Mouse (Mus musculus) retina, adult 2 months (tissue): Measurements from ENCODE around the gene Cfap44.
A peak's percentile ranks its signal among the peaks of the same experiment; 100 is the strongest.

Experiments used
- DNase-seq: peaks from one replicate; pipeline ENCODE4 v3.0.0-alpha.2; 2012; ENCODE audit warnings: low read depth, low spot score

Cfap44 gene

GRCm38 (mm10) chr16:44394577-44395243, at the start of gene Cfap44:
Gene Cfap44 (plus strand): TSS chr16:44394796.
- peak; percentile 26 for DNase-seq

- DNase-seq: peak; percentile 80
Observed at GRCm38 (mm10) chr16:44347071-44347901, 47.3 kb upstream of the Cfap44 start, which contains the start of gene Spice1. Gene Spice1 (plus strand): TSS chr16:44347121.

DNA sequence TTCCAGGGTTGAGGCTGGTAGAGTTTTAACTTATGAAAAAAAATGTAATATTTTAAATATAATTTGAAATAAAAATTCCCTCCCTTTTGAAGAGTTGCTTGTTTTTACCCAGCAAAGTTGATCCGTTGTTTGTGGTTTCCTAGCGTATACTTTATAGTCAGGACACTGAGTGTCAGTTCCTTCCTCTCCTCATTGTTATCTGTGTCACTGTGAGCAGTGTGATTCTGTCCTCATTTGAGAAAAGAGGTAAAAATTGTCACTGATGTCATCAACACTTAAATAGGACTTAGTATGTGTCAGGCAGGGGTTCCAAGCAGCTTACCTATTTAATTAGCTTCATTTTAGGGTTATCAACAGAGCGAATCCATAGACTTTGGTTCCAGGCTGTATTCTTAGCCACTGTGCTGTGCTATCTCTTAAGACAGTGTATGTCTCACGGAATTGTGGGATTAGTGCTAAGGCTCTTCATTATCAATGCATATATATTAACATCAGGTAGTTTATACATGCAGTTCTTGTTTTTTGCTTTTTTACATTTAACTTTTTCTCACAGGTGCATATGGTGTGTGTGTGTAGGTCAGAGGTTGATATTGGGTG, 44.7 kb upstream of the Cfap44 start:
- no peak for DNase-seq

GRCm38 (mm10) chr16:44356291-44356690, 38.3 kb upstream of the Cfap44 start:
- no peak for DNase-seq

GRCm38 (mm10) chr16:44357571-44358268, 36.9 kb upstream of the Cfap44 start:
- no peak for DNase-seq

DNA sequence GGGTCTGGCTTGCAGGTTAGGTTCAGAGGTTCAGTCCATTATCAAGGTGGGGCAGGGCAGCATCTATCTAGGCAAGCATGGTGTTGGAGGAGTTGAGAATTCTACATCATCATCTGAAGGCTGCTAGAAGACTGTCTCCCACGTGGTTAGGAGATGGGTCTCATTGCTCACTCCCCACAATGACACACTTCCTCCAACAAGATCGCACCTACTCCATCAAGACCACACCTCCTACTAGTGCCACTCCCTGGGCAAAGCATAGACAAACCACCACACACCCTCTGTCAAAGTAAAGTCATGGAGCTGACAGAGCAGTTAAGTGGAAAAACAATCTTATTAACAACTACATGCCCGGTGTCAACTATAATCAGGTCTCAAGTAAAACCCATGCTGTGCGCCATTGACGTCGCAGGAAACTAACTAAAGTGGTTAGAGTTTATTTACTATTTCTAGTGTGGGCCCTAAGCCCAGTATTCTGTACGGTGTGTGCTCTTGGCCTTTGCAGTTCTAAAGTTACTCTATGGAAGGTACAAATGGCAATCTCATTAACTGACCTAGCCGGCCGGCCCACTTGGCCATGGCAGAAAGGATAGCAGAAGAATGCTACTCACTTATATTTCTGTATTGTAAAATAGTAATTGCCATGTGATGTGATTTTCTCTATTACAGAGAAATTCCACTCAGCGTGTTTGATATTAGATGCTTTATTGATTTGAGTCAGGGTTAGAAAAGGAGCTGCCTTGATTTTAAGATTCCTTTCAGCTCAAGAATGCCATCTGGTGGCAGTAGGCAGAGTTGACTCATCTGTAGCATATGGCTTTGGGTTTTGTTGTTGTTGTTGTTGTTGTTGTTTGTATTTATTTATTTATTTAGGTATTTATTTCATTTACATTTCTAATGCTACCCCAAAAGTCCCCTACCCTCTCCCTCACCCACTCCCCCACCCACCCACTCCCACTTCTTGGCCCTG, 32.4 kb upstream of the Cfap44 start:
- DNase-seq: peak; percentile 22

DNA sequence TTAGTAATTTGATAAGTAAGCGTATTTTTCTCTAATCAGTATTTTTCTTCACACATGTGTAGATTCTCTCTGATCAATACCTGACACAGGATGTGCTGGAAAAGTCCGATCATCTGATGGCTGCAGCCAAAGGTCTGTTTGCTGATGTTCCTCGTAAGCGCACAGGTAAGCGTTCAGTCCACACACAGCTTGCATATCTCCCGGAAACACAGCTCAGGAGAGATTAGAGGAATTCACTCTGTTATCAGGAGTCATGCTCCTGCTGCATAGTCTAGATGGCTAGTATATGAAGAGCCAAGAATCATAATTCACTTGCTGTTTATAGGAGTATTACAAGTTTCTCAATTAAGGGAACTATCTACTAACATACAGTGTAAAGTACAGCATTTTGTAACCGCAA, 29.1 kb upstream of the Cfap44 start:
- DNase-seq: no peak

DNA sequence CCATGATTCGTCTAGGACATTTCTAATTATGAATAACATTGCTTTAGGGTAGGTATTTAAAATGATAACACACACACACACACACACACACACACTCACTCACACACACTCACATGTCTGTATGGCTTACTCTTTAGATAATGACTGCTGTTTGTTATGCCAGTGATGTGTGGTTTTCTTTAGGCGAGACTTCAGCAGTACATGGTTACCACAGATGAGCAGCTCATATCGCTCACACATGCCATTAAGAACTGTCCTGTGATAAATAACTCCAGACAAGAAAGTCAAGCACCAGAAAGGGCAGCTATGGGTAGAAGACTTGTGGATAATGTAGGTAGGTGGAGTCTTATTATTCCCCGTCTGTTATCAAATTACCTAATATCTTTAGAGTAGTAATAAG, 19.1 kb upstream of the Cfap44 start:
- DNase-seq: no peak

GRCm38 (mm10) chr16:44380006-44380405, 14.6 kb upstream of the Cfap44 start:
- no peak for DNase-seq

- DNase-seq: no peak
Observed at GRCm38 (mm10) chr16:44381578-44381977, 13.0 kb upstream of the Cfap44 start.

- no peak for DNase-seq
Observed at GRCm38 (mm10) chr16:44383549-44383948, 11.0 kb upstream of the Cfap44 start.

DNA sequence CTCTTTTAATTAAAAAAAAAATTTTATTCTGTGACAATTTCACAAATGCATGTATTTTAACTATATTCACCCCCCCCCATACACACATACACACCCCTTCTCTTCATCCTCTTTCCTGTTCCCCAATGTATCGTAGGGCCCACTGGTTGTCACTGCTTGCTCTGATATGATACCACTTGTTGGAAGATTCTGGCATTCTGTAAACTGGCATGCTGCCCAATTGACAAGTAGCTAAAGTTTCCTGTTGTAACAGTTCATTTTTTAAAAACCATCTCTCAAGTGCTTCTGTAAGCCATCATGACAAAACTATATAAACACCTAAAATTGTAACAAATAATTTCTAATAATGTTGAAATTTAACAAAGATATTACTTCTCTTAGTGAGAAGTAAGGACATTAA, 10.3 kb upstream of the Cfap44 start:
- DNase-seq: no peak

DNA sequence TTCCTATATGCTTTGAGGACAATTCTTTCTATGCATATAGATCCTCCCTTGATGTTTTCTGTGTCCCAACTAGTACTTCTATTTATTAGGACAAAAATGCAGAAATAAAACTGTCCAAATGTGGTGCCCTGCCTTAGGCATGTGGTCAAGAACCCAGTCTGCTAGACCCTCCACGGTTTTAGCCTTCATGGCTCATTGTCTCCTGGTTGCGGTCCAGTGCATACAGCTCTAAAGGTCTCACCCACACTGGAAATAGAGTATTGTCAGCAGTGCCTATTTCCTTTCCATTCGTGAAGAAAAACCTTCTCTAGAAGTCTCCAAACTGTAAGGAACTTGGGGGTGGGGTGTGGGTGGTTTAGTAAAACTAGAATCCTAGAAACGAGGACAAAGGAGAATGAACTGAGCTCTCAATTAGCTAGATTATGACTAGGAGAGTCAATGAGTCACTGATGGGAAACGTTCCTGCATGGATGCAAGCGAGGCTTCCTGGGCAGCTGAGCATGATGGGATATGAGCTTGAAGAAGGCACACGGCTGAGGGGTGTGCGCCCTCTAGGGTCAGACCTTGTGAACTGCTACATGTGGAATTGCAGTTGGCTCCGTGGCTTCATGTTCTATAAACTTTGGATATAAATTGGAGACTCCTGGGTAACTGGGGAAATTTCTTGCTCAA, 2.6 kb upstream of the Cfap44 start:
- DNase-seq: peak; percentile 22

DNA sequence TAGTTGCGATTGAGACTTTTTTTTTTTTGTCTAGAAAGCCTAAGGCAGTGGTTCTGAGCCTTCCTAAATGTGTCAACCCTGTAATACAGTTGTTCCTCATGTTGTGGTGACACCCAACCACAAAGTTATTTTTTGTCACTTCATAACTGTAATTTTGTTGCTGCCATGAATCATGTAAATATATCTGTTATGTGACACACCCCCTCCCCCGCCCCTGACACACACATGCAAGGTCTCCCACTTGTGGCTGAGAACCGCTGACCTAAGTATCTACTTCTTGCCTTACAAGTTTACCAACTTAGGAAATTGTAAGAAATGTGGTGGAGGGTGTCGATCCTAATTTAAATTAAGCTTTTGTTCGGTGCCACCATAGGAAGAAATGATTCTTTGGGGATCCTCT, 10.3 kb downstream of the Cfap44 start:
- no peak for DNase-seq

- DNase-seq: no peak
Observed at GRCm38 (mm10) chr16:44407211-44407610, 12.6 kb downstream of the Cfap44 start.

DNA sequence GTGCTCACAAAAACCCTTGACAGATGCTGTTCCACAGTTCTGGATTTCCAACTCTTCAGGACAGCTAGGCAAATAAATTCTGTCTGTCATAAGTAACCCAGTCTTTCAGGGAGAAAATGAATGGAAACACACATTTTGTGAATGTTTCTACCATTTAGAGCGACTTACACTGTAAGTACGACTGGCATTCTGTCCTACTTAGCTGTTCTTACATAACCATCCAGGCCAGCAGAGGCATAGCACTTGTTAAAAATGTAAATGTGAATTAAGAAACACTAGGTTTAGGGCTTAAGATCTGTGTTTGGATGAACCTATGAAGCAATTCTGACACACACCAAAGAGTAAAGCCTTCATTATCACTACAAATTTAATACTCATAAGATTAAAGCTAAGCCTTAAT, 13.7 kb downstream of the Cfap44 start:
- no peak for DNase-seq

DNA sequence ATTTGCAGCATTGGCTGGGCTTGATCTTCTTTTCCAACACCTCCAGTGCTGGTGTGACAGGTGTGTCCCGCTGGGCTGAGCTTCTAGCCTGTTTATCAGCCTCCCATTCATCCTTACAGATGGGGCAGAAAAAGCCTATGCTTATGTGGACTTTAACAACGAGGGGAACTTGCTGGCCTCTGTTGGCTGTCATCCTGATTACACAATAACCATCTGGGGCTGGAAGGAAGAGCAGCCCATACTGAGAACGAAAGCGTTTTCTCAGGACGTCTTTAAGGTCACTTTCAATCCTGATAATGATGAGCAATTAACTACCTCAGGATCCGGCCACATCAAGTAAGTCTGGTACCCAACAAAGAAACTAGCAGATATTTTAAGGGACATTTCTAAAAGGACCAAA, 15.6 kb downstream of the Cfap44 start:
- no peak for DNase-seq

- DNase-seq: no peak
Observed at GRCm38 (mm10) chr16:44417596-44417995, 23.0 kb downstream of the Cfap44 start.

DNA sequence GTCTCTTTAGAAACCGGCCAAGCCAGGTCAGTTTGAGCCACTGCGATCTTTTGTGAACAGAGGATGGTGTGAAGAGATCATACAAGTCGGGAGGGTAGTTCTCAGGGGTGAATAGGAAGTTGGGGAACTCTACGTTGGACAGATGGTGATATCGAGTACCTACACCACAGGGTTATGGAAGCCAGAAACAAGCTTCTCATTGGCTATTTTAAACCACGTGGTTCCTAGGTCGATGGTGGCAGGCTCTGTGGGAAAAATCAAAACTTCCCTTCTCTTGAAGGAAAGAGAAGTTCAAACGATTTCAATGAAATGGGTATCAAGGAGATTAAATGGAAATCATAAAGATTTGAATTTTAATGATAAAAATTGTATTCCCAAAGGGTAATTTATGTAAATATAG, 27.1 kb downstream of the Cfap44 start:
- DNase-seq: no peak

GRCm38 (mm10) chr16:44423499-44423898, 28.9 kb downstream of the Cfap44 start:
- DNase-seq: no peak
